Mouse (Mus musculus) midbrain, embryonic 16.5 days (tissue): ENCODE data around the gene Foxs1. TPM values are rescaled to one million over a fixed set of nuclear protein-coding genes. Genes with fewer than 3 reads are reported as not detected.

ENCODE experiments used
- ATAC-seq: fragments of 200-750 bp; cut with Nextera tagmentation; 2 replicates; pipeline ENCODE4 v1.8.0; 2017; ENCODE audit warnings: moderate TSS enrichment
- H3K27ac ChIP-seq: fragments of 300-500 bp; sonication (generic); 2 replicates; pipeline ENCODE4 v1.5.1; 2014; ENCODE audit warnings: mild to moderate bottlenecking, low read length, mixed read lengths
- H3K27me3 ChIP-seq: fragments of 300-500 bp; sonication (generic); 2 replicates; pipeline ENCODE4 v1.6.1; 2014; ENCODE audit warnings: low read depth, low read length, mixed read lengths; ENCODE audit not compliant: control insufficient read depth, insufficient read depth
- H3K36me3 ChIP-seq: fragments of 300-500 bp; sonication (generic); 2 replicates; pipeline ENCODE4 v1.6.1; 2014; ENCODE audit warnings: mild to moderate bottlenecking, low read length, moderate library complexity, mixed read lengths; ENCODE audit not compliant: control insufficient read depth, insufficient read depth
- H3K4me1 ChIP-seq: fragments of 300-500 bp; sonication (generic); 2 replicates; pipeline ENCODE4 v1.6.1; 2014; ENCODE audit warnings: mild to moderate bottlenecking, low read length, mixed read lengths; ENCODE audit not compliant: control insufficient read depth, insufficient read depth
- H3K4me2 ChIP-seq: fragments of 300-500 bp; sonication (generic); 2 replicates; pipeline ENCODE4 v1.6.1; 2014; ENCODE audit warnings: mild to moderate bottlenecking, low read length, mixed read lengths
- H3K4me3 ChIP-seq: fragments of 300-500 bp; sonication (generic); 2 replicates; pipeline ENCODE4 v1.5.1; 2014; ENCODE audit warnings: low read depth, mild to moderate bottlenecking, low read length, moderate library complexity, mixed read lengths
- H3K9ac ChIP-seq: fragments of 300-500 bp; sonication (generic); 2 replicates; pipeline ENCODE4 v1.6.1; 2014; ENCODE audit warnings: low read depth, low read length, mixed read lengths
- H3K9me3 ChIP-seq: fragments of 300-500 bp; sonication (generic); replicated peaks from 2 replicates; pipeline ENCODE4 v1.6.1; 2014; ENCODE audit warnings: mild to moderate bottlenecking, low read length, mixed read lengths; ENCODE audit not compliant: control insufficient read depth, poor library complexity, severe bottlenecking
- WGBS: fragments of 180-500 bp; shearing (Covaris S2); extraction: QIAGEN DNeasy Blood & Tissue Kit; methylation state at CpG from one replicate; pipeline ENCODE4 v1.1.7; 2014; 5-methylcytosine and 5-hydroxymethylcytosine counted together
- polyA plus RNA-seq: library from polyadenylated mRNA; unstranded; fragments of >200 nt; fragmentation: Nextera tagmentation; extraction: Ambion mirVana; gene quantifications from 2 replicates; pipeline ENCODE4 v1.2.1, GENCODE M21; 2015

The Foxs1 gene
- polyA plus RNA-seq: 4.0 and 4.3 TPM in 2 replicates

DNA sequence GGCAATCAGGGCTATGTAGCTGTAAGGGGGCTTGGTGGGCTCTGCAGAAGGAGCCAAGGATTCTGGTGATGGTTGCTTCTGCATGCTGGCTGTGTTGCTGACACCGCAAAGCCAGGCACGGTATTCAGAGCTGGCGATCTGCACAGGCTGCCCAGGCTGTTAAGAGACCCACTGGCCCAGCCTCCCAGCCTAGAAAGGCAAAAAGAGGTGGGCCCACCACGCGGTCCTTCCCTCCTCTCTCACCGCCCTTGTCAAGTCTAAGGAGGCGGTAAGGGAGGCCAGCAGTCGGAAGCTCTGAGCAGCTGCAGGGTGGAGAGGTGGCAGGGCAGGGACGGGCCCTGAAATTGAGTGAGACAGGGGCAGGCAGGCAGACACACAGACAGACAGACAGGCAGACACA, at the start of gene Foxs1:
Gene Foxs1 (minus strand): TSS at position 161 of the 400 bp plus-strand sequence.
- H3K4me1 ChIP-seq: no peaks in the 10 kb centered on the region
- H3K4me2 ChIP-seq: no peak within 1 kb of the TSS
- H3K27ac ChIP-seq: no peak within 1 kb of the TSS
- no peak for ATAC-seq
- no peaks in the 10 kb centered on the region for H3K27me3 ChIP-seq
- WGBS: 33% methylated on average over 9 of the region's 9 CpGs
- no peaks in the 10 kb centered on the region for H3K9me3 ChIP-seq
- H3K4me3 ChIP-seq: no peak within 1 kb of the TSS
- H3K9ac ChIP-seq: peak within 1 kb of the TSS; percentile 4; the same call in 1 of the 2 replicates
- no peaks in the 10 kb centered on the region for H3K36me3 ChIP-seq

GRCm38 (mm10) chr2:152976991-152977390, 44.0 kb upstream of the Foxs1 start:
- no peak for ATAC-seq
- Histone ChIP-seq H3K4me1 (no peaks in the 10 kb centered on the region), H3K9ac (no peak overlapping the region), H3K36me3 (no peaks in the 10 kb centered on the region), H3K27me3 (no peaks in the 10 kb centered on the region), H3K27ac (no peak overlapping the region), H3K9me3 (no peaks in the 10 kb centered on the region), H3K4me2 (no peak overlapping the region), H3K4me3 (no peak overlapping the region)
- 43% methylated on average over 3 of the region's 3 CpGs for WGBS

- Histone ChIP-seq H3K9ac (no peak overlapping the region), H3K27me3 (no peaks in the 10 kb centered on the region), H3K36me3 (no peaks in the 10 kb centered on the region), H3K4me1 (no peaks in the 10 kb centered on the region; the same call in 1 of the 2 replicates), H3K4me2 (no peak overlapping the region), H3K4me3 (no peak overlapping the region), H3K9me3 (no peaks in the 10 kb centered on the region), H3K27ac (no peak overlapping the region)
- ATAC-seq: no peak
- WGBS: 76% methylated on average over 4 of the region's 4 CpGs
Observed at GRCm38 (mm10) chr2:152965555-152965954, 32.5 kb upstream of the Foxs1 start.

DNA sequence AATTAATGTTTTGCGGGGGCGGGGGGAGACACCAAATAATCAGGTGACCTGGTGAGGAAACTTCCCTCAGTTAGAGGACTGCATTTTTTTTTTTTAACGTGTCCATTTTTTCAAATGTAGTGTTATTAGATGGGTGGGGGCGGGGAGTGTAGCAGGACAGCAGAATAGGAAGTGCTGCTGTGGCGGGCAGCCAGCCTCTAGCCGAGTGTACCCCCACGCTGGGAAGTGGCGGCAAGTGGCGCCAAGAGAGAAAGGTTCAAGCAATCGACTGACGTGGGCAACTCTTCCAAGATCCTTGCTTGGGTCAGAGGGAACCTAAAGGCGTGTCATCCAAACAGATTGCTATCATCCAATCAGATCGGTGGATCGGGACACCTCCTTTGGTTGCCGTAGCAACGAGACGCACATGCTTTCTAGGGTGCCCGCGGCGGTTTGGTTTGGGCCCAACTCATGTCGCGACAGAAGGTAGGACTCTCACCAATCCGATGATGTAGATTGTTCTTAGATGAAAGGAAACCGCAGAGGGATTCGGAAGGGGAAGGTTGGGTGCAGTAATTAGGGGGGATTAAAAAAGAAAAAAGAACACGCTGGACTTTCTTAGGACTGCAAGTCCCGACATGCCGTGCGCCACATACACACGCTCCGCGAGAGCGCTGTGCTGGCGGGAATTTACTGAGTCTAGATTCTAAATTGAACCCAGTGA, 29.2 kb upstream of the Foxs1 start, which contains the start of gene Ttll9:
Gene Ttll9 (plus strand): TSS at position 395 of the 703 bp plus-strand sequence.
- H3K4me2 ChIP-seq: peak within 1 kb of the TSS; percentile 82
- H3K4me1 ChIP-seq: no peaks in the 10 kb centered on the region; the same call in 1 of the 2 replicates
- no peaks in the 10 kb centered on the region for H3K36me3 ChIP-seq
- H3K27ac ChIP-seq: no peak within 1 kb of the TSS
- no peak within 1 kb of the TSS for H3K9ac ChIP-seq
- peak; percentile 92 for ATAC-seq
- WGBS: 1% methylated on average over 34 of the region's 34 CpGs
- peak within 1 kb of the TSS; percentile 46 for H3K4me3 ChIP-seq
- no peaks in the 10 kb centered on the region for H3K9me3 ChIP-seq
- H3K27me3 ChIP-seq: no peaks in the 10 kb centered on the region; the same call in 1 of the 2 replicates

- Histone ChIP-seq H3K36me3 (no peaks in the 10 kb centered on the region), H3K9me3 (no peaks in the 10 kb centered on the region), H3K4me2 (no peak overlapping the region), H3K4me3 (no peak overlapping the region), H3K9ac (no peak overlapping the region), H3K27ac (no peak overlapping the region), H3K27me3 (no peaks in the 10 kb centered on the region; the same call in 1 of the 2 replicates), H3K4me1 (no peaks in the 10 kb centered on the region; the same call in 1 of the 2 replicates)
- WGBS: 67% methylated on average over 3 of the region's 3 CpGs
- ATAC-seq: no peak
Observed at GRCm38 (mm10) chr2:152958116-152958515, 25.1 kb upstream of the Foxs1 start.

DNA sequence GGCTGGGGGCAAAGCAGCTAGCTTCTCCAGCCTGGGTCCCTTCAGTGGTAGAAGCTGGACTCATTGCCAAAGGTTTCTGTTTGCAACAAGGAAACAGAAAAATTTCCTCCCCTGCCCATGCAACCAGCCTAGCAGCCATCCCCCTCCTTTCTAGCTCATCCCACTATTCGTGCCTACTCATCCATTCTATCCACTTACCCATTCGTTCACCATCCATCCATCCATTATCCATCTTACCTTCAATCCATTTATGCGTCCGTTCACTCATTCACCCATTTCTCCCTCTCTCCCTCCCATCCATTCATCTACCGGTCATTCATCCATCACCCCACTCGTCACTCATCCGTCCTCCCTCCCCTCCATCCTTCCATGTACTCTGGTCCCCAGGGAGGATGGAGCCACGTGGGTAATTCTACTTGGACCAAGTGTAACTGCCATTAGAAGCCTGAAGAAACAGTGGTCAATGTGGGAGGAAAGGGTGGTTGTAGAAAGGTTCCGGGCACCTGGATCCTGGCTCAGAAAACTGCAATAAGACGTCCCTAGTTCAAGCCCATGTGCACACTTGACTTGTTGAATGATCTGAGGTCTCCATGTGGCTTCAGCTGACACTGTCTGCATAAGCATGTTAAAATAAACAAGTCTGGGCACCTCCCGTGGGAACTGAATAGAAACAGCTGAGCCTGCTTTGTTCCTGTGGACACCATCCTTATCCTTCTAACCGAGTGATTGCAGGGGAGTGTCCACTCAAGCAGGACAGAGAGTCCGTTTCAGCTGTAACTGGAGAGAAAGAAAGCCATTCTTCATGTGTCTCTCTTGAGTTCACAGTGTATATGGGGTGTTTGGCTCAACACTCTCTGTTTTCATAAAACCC, 19.1 kb upstream of the Foxs1 start:
- Histone ChIP-seq H3K4me1 (peaks cover 11% of the 10 kb centered on the region), H3K36me3 (no peaks in the 10 kb centered on the region), H3K9me3 (no peaks in the 10 kb centered on the region), H3K27ac (peak overlapping the region; percentile 88), H3K9ac (peak overlapping the region; percentile 90), H3K4me2 (peak overlapping the region; percentile 70), H3K4me3 (peak overlapping the region; percentile 77), H3K27me3 (no peaks in the 10 kb centered on the region)
- peak; percentile 51 for ATAC-seq
- 12% methylated on average over 13 of the region's 13 CpGs for WGBS

- H3K27me3 ChIP-seq: no peaks in the 10 kb centered on the region
- H3K4me1 ChIP-seq: peaks cover 11% of the 10 kb centered on the region
- peak; percentile 87 for ATAC-seq
- H3K4me2 ChIP-seq: peak within 1 kb of the TSS; percentile 70
- H3K36me3 ChIP-seq: no peaks in the 10 kb centered on the region
- peak within 1 kb of the TSS; percentile 90 for H3K9ac ChIP-seq
- H3K4me3 ChIP-seq: peak within 1 kb of the TSS; percentile 77
- H3K9me3 ChIP-seq: no peaks in the 10 kb centered on the region
- under 1% methylated on average over 40 of the region's 54 CpGs for WGBS
- H3K27ac ChIP-seq: peak within 1 kb of the TSS; percentile 88
Observed at GRCm38 (mm10) chr2:152951065-152951849, 18.2 kb upstream of the Foxs1 start, which contains the start of gene Dusp15. Gene Dusp15 (minus strand): TSS chr2:152951698.

DNA sequence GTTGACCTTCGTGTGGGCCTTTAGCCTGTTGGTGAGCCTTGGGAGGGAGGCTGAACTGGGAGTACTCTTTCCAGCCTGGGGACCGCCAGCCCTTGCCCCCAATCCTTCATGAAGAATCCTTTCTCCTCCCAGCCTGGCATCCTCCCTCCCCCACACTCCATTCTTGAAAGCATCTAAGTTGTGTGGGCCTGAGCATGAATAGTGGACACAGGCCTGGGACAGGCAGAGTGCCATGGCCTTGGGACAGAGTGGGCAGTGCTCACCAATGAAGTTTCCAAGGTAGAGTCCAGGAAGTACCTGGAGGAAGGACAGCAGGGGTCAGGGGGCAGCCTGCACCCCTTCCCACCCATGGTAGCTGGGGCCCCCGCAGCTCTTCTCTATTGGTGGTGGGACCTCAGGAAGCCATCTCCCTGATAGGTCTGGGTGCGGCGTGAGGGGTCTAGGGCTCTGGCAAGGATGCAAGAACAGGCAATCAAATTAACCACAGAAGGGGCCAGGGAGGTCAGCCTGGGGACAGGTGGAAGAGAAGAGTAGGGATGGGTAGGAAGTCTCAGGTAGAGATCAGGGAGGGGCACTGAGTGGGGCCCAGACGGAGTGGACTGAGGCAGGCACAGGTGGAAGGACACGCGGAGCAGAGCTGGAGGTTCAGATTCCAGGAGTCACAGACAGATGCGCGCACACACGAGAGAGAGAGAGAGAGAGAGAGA, 17.5 kb upstream of the Foxs1 start:
- H3K4me1 ChIP-seq: peaks cover 11% of the 10 kb centered on the region
- peak overlapping the region; percentile 90 for H3K9ac ChIP-seq
- H3K9me3 ChIP-seq: no peaks in the 10 kb centered on the region
- ATAC-seq: peak; percentile 39; the same call in 1 of the 2 replicates
- H3K4me2 ChIP-seq: peak overlapping the region; percentile 70
- no peaks in the 10 kb centered on the region for H3K36me3 ChIP-seq
- peak overlapping the region; percentile 77 for H3K4me3 ChIP-seq
- peaks cover 2% of the 10 kb centered on the region for H3K27me3 ChIP-seq
- WGBS: 35% methylated on average over 11 of the region's 11 CpGs
- no peak overlapping the region for H3K27ac ChIP-seq
